Mouse (Mus musculus): ENCODE measurements at regions not wholly inside any gene's neighbourhood (a gene's known extent, or its start where the extent isn't known, plus 50 kb on each side); places are given as distances from the start of the nearest gene placed in this dataset.

GRCm38 (mm10) chr15:26469901-26470383 lies 161.1 kb downstream of the March11 start:
- DNase-seq (ENCODE audit: low spot score in 2 of 2), result peak in 1 of 2 experiments; percentile 20

GRCm38 (mm10) chr15:26487378-26487777 lies 178.5 kb downstream of the March11 start:
- no peak for DNase-seq (ENCODE audit: low spot score in 2 of 2)

Measured in cerebellum, postnatal 4 days (tissue).